Mouse (Mus musculus): ENCODE measurements around the gene Parm1. TPM values are rescaled to one million over a fixed set of nuclear protein-coding genes. Genes with fewer than 3 reads are reported as not detected.

The Parm1 gene
- not detected for total RNA-seq (2023)

DNA sequence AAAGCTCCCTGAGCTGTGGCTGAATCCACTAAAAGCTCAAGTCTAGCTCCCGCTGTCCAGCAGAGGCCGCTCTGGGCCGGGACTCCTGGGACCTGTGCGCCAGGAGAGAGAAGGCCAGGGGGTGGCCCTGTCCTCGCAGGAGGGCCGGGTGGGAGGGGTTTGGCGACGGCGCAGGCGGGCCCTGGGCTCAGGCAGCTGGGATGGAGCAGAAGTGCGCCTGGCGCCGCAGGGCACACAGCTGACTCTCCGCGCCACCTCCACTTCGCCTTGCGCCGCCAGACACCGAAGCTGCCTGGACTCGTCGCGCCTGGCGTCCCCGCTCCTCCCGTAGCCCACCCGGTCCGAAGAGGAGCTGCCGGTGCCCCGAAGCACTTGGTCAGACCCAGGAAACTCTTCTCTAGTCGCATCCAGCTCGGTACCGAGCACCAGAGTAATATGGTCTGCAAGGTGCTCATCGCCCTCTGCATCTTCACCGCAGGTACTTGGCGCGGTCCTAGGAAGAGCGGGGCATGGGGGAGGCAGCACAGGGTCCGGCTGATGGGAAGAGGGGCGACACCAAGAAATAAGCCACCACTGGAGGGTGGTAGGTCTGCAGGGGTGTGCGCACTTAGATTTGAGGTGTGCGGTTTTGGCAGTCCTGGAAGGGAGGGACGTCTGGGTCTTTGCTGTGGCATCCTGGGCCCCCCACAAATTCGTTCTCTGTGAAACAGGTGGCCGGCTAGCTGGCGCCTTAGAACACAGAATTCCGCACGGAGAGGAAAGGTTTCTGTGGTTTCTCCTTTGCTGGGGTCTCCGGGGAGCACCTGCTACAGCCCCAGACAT lies at the start of gene Parm1:
Gene Parm1, plus strand, starts transcription at position 136 of the 822 bp plus-strand sequence.

Other genes with a start within 250 kb of the Parm1 start
- 0.77 TPM for gene Btc, start 114.6 kb upstream of the Parm1 start, total RNA-seq (2023)

All from CD4-positive naive resting alpha-beta T cell, adult 57 days (primary cell).